Mouse (Mus musculus) bone marrow macrophage, adult 2 months (primary cell): ENCODE measurements around the gene Psmd7.

Source experiments
- CTCF ChIP-seq: IDR thresholded peaks from 2 replicates; pipeline ENCODE4 v1.5.1; 2012; ENCODE audit warnings: low read depth, mild to moderate bottlenecking, low read length, moderate library complexity
- POLR2A ChIP-seq: IDR thresholded peaks from 2 replicates; pipeline ENCODE4 v1.6.1; 2012; ENCODE audit warnings: mild to moderate bottlenecking, low read depth, low read length, borderline replicate concordance

- TF ChIP-seq CTCF (no peak), POLR2A (no peak)
Observed at GRCm38 (mm10) chr8:107552234-107552633, 36.0 kb downstream of the Psmd7 start.
